Mouse (Mus musculus) left cerebral cortex, postnatal 4 days (tissue): ENCODE results near the gene Rab40b. TPM values are rescaled to one million over a fixed set of nuclear protein-coding genes. Genes with fewer than 3 reads are reported as not detected.

Experiments used
- DNase-seq: peaks from one replicate; pipeline ENCODE4 v3.0.0-alpha.2; 2022
- intact Hi-C: fragments of 180-260 bp; cut with DNase I; formaldehyde crosslinking; loops from one replicate; pipeline ENCODE4 v1.15.1; 2025
- total RNA-seq, 2 experiments: library from RNA; stranded (reverse); gene quantifications; 2 replicates each; pipeline ENCODE4 v1.2.3; 2021

The Rab40b gene
- total RNA-seq: 10 to 100 TPM; 13.6 to 16.4 TPM

GRCm38 (mm10) chr11:121387750-121388553, at the start of gene Rab40b:
Gene Rab40b (minus strand): TSS chr11:121388251.
- intact Hi-C loops: no loop called here

GRCm38 (mm10) chr11:121437236-121437635, 49.2 kb upstream of the Rab40b start:
- no peak for DNase-seq
- intact Hi-C loops: no loop called here

More at GRCm38 (mm10) chr11:121387750-121388553, at the start of gene Rab40b:
- DNase-seq: peak; percentile 97

GRCm38 (mm10) chr11:121434156-121435155, 46.4 kb upstream of the Rab40b start, which contains the start of gene Fn3k:
Gene Fn3k (plus strand): TSS chr11:121434913.
- DNase-seq: peak; percentile 86
- intact Hi-C loops: no loop called here

- intact Hi-C loops: no loop called here
- no peak for DNase-seq
These were observed 45.3 kb upstream of the Rab40b start for GRCm38 (mm10) chr11:121433397-121433796.

GRCm38 (mm10) chr11:121421553-121422173, 33.6 kb upstream of the Rab40b start:
- no peak for DNase-seq
- intact Hi-C loops: no loop called here

GRCm38 (mm10) chr11:121420830-121421552, 32.9 kb upstream of the Rab40b start, which contains the start of gene Fn3krp:
Gene Fn3krp (plus strand): TSS chr11:121421401.
- intact Hi-C loops: no loop called here

GRCm38 (mm10) chr11:121420379-121420778, 32.3 kb upstream of the Rab40b start:
- no peak for DNase-seq
- intact Hi-C loops: no loop called here

More at GRCm38 (mm10) chr11:121420830-121421552, 32.9 kb upstream of the Rab40b start, which contains the start of gene Fn3krp:
- peak; percentile 100 for DNase-seq

- intact Hi-C loops: no loop called here
- DNase-seq: no peak
These were observed 30.9 kb upstream of the Rab40b start for GRCm38 (mm10) chr11:121418932-121419331.

- intact Hi-C loops: no loop called here
- no peak for DNase-seq
These were observed 29.9 kb upstream of the Rab40b start for GRCm38 (mm10) chr11:121417971-121418370.

- intact Hi-C loops: no loop called here
- no peak for DNase-seq
These were observed 27.3 kb upstream of the Rab40b start for GRCm38 (mm10) chr11:121415351-121415750.

GRCm38 (mm10) chr11:121414762-121415161, 26.7 kb upstream of the Rab40b start:
- intact Hi-C loops: no loop called here
- DNase-seq: no peak

GRCm38 (mm10) chr11:121407366-121408155, 19.5 kb upstream of the Rab40b start:
- no peak for DNase-seq
- intact Hi-C loops: no loop called here

GRCm38 (mm10) chr11:121392405-121392804, 4.4 kb upstream of the Rab40b start:
- no peak for DNase-seq
- intact Hi-C loops: no loop called here

GRCm38 (mm10) chr11:121390793-121391192, 2.7 kb upstream of the Rab40b start:
- DNase-seq: no peak
- intact Hi-C loops: no loop called here

GRCm38 (mm10) chr11:121388554-121388945, 499 bp upstream of the Rab40b start:
- intact Hi-C loops: no loop called here
- no peak for DNase-seq

GRCm38 (mm10) chr11:121380294-121380693, 7.8 kb downstream of the Rab40b start:
- intact Hi-C loops: no loop called here

GRCm38 (mm10) chr11:121378644-121379043, 9.4 kb downstream of the Rab40b start:
- DNase-seq: no peak
- intact Hi-C loops: no loop called here

More at GRCm38 (mm10) chr11:121380294-121380693, 7.8 kb downstream of the Rab40b start:
- no peak for DNase-seq

- DNase-seq: no peak
- intact Hi-C loops: no loop called here
These were observed 14.7 kb downstream of the Rab40b start for GRCm38 (mm10) chr11:121373305-121373704.
